Mouse (Mus musculus) liver, embryonic 14.5 days (tissue): ENCODE measurements around the gene Gzmf.

Source experiments
- CTCF ChIP-seq: IDR thresholded peaks from 2 replicates; pipeline ENCODE4 v1.5.1; 2016; ENCODE audit warnings: antibody characterized with exemption, low read depth, control low read depth
- EP300 ChIP-seq: IDR thresholded peaks from 2 replicates; pipeline ENCODE4 v1.6.1; 2016; ENCODE audit warnings: antibody characterized with exemption, low read depth

DNA sequence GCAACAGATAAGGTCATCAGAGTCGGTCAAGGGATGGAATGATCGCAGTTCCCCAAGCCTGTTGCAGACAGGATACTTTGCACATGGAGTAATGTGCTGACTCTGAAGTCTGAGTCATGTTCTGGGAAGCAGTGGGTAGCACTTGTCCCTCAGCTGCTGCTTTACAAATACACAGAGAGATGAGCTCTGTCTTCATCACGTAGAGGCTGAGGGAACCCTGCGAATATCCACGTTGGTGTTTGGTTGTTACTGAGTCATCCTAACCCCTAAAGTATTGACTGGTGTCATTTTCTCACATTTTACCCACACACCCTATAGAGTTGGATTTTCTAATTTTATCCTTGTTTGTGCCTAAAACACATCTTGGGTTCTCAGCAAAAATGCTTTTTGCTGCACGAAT is 43.2 kb downstream of the Gzmf start:
- no peak for TF ChIP-seq CTCF
- TF ChIP-seq EP300, result no peak
